Mouse (Mus musculus): ENCODE measurements around the gene Fam178b.

- no peak for TF ChIP-seq CTCF (IDR thresholded peaks at IDR 0.05; ENCODE audit: insufficient read depth, low read length)
- TF ChIP-seq POLR2A (IDR thresholded peaks at IDR 0.05; ENCODE audit: borderline replicate concordance, extremely low read depth, low read depth, low read length), result no peak
These were observed 144.3 kb downstream of the Fam178b start for GRCm38 (mm10) chr1:36538727-36539126.
